Mouse (Mus musculus) stomach, postnatal 0 days (tissue): Measurements from ENCODE around the gene Smco2. TPM values are rescaled to one million over a fixed set of nuclear protein-coding genes. Genes with fewer than 3 reads are reported as not detected.
A peak's percentile ranks its signal among the peaks of the same experiment; 100 is the strongest.

Experiments
- ATAC-seq: fragments of 200-750 bp; cut with Nextera tagmentation; 2 replicates; pipeline ENCODE4 v1.8.0; 2017; ENCODE audit not compliant: low FRiP score, low TSS enrichment
- DNase-seq: peaks from one replicate; pipeline ENCODE4 v3.0.0-alpha.2; 2016; ENCODE audit warnings: low spot score
- H3K27ac ChIP-seq: fragments of 300-500 bp; sonication (generic); replicated peaks from 2 replicates; pipeline ENCODE4 v1.5.1; 2014; ENCODE audit warnings: mild to moderate bottlenecking, control low read depth
- H3K27me3 ChIP-seq: fragments of 300-500 bp; sonication (generic); 2 replicates; pipeline ENCODE4 v1.6.1; 2014; ENCODE audit warnings: low read length; ENCODE audit not compliant: control insufficient read depth, insufficient read depth
- H3K36me3 ChIP-seq: fragments of 300-500 bp; sonication (generic); 2 replicates; pipeline ENCODE4 v1.6.1; 2014; ENCODE audit warnings: low read length, mixed read lengths; ENCODE audit not compliant: control insufficient read depth, insufficient read depth
- H3K4me1 ChIP-seq: fragments of 300-500 bp; sonication (generic); replicated peaks from 2 replicates; pipeline ENCODE4 v1.6.1; 2014; ENCODE audit warnings: antibody characterized with exemption; ENCODE audit not compliant: control insufficient read depth, insufficient read depth
- H3K4me2 ChIP-seq: fragments of 300-500 bp; sonication (generic); replicated peaks from 2 replicates; pipeline ENCODE4 v1.6.1; 2014; ENCODE audit warnings: low read depth, mild to moderate bottlenecking, control low read depth, moderate library complexity
- H3K4me3 ChIP-seq: fragments of 300-500 bp; sonication (generic); 2 replicates; pipeline ENCODE4 v1.5.1; 2014; ENCODE audit warnings: low read depth, low read length, control low read depth
- H3K9ac ChIP-seq: fragments of 300-500 bp; sonication (generic); 2 replicates; pipeline ENCODE4 v1.6.1; 2014; ENCODE audit warnings: mild to moderate bottlenecking, low read length, control low read depth, mixed read lengths
- H3K9me3 ChIP-seq: fragments of 300-500 bp; sonication (generic); 2 replicates; pipeline ENCODE4 v1.6.1; 2016; ENCODE audit warnings: low read length; ENCODE audit not compliant: control insufficient read depth
- CTCF ChIP-seq: IDR thresholded peaks from 2 replicates; pipeline ENCODE4 v1.5.1; 2016; ENCODE audit warnings: antibody characterized with exemption, low read depth, mild to moderate bottlenecking, moderate library complexity
- EP300 ChIP-seq: optimal IDR thresholded peaks from 2 replicates; pipeline ENCODE3; 2016; ENCODE audit warnings: antibody characterized with exemption
- WGBS: fragments of 180-500 bp; shearing (Covaris S2); extraction: QIAGEN DNeasy Blood & Tissue Kit; methylation state at CpG from one replicate; pipeline ENCODE4 v1.1.7; 2014; 5-methylcytosine and 5-hydroxymethylcytosine counted together
- polyA plus RNA-seq: library from polyadenylated mRNA; unstranded; fragments of >200 nt; fragmentation: Nextera tagmentation; extraction: Ambion mirVana; gene quantifications from 2 replicates; pipeline ENCODE4 v1.2.1, GENCODE M21; 2015

The Smco2 gene
- polyA plus RNA-seq, 1 experiment from 2014 or later, result not detected

DNA sequence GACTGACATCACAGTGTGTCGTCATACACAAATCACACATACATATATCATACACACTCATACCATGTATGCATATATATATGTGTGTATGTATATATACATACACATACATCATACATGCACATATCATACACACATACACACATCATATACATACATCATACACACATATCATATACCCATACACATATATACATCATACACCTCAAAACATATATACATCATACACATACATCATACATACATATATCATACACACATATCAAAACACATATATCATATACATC lies 24.5 kb upstream of the Smco2 start:
- DNase-seq (no peak), ATAC-seq (no peak)
- Histone ChIP-seq H3K36me3 (no peaks in the 10 kb centered on the region), H3K4me1 (no peaks in the 10 kb centered on the region), H3K4me2 (no peak overlapping the region), H3K4me3 (no peak overlapping the region), H3K27ac (no peak overlapping the region), H3K27me3 (no peaks in the 10 kb centered on the region), H3K9ac (no peak overlapping the region), H3K9me3 (no peaks in the 10 kb centered on the region)
- 88% methylated on average over 1 of the region's 1 CpGs for WGBS
- TF ChIP-seq CTCF (no peak), EP300 (no peak)

DNA sequence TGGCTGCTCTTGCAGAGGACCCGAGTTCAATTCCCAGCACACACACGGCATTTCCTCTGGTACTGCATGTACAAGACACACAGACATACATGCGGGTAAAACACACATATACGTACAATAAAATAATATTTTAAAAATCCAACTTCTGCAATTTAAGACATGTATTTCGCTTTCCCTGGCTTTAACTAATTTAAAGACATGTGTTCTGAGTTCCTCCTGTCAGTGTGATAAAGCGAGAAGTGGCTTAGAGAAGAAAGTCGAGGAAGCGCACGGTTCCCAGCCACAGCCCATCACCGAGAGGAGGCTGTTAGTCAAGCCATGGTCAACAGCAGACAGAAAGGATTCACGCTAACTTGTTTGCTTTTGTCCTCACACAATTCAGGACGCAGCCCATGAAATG lies 18.6 kb upstream of the Smco2 start:
- Histone ChIP-seq H3K4me1 (no peaks in the 10 kb centered on the region), H3K4me3 (no peak overlapping the region), H3K9ac (no peak overlapping the region), H3K27me3 (no peaks in the 10 kb centered on the region), H3K4me2 (no peak overlapping the region), H3K36me3 (no peaks in the 10 kb centered on the region), H3K27ac (no peak overlapping the region), H3K9me3 (no peaks in the 10 kb centered on the region)
- WGBS, result 88% methylated on average over 12 of the region's 12 CpGs
- DNase-seq (no peak), ATAC-seq (no peak)
- TF ChIP-seq CTCF (no peak), EP300 (no peak)

DNA sequence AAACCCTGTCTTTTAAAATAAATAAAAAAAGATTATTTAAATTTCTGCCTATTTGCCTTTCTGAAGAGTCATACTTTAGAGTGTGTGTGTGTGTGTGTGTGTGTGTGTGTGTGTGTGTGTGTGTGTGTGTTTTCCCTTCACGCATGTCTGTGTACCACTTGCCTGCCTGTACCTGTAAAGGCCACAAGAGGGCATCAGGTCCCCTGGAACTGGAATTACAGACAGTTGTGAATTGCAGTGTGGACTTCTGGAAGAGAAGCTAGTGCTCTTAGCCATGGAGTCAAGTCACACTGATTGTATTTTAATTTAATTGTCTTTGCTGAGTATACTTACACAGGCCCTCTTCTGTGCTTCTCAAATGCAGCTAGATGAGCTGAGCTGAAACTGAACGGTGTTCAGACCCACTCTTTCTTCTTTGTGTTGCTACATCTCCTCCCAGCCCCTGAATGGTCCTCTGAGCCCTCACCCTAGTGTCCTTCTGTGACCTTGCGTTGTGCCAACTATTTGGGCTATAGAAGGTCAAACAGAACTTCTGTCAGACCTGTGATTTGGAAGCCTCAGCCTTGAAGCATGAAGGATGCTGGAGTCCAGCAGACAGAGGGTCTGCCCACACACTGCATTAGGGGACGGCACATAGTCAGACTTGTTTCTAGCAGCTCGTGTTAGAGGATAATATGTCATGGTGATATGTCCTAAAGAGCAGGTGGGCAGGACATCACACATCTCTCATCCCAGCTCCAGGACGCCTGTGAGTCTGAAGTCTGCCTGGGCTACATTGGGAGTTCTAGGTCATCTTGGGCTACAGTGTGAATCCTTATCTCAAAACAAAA lies 16.2 kb upstream of the Smco2 start:
- 73% methylated on average over 6 of the region's 6 CpGs for WGBS
- Histone ChIP-seq H3K4me1 (no peaks in the 10 kb centered on the region), H3K36me3 (no peaks in the 10 kb centered on the region), H3K27ac (no peak overlapping the region), H3K4me3 (no peak overlapping the region), H3K9ac (no peak overlapping the region), H3K4me2 (no peak overlapping the region), H3K9me3 (no peaks in the 10 kb centered on the region), H3K27me3 (no peaks in the 10 kb centered on the region)
- TF ChIP-seq CTCF, result peak; percentile 95
- TF ChIP-seq EP300, result no peak
- DNase-seq (peak; percentile 62), ATAC-seq (peak; percentile 72)

DNA sequence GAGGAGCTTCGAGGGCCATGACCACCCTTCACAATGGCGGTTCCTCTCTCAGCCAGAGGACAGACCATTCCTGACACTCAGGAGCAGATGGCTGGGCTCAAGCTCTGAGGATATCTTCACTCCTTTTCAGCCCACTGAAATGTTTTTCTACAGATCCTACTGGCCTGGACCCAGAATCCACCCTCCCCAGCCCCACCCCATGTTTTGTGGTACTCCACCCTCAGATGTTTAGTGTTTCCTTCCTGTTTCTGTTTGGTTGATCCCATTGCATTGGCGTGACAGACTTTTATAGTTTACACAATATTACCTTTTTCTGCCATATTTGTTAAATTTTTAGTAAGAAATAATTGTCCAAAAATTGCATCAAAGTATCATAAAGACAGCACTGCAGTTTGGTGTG lies 15.6 kb upstream of the Smco2 start:
- Histone ChIP-seq H3K4me3 (no peak overlapping the region), H3K4me1 (no peaks in the 10 kb centered on the region), H3K9me3 (no peaks in the 10 kb centered on the region), H3K36me3 (no peaks in the 10 kb centered on the region), H3K27ac (no peak overlapping the region), H3K4me2 (no peak overlapping the region), H3K9ac (no peak overlapping the region), H3K27me3 (no peaks in the 10 kb centered on the region)
- ATAC-seq (no peak), DNase-seq (no peak)
- TF ChIP-seq CTCF (no peak), EP300 (no peak)
- 72% methylated on average over 3 of the region's 3 CpGs for WGBS

DNA sequence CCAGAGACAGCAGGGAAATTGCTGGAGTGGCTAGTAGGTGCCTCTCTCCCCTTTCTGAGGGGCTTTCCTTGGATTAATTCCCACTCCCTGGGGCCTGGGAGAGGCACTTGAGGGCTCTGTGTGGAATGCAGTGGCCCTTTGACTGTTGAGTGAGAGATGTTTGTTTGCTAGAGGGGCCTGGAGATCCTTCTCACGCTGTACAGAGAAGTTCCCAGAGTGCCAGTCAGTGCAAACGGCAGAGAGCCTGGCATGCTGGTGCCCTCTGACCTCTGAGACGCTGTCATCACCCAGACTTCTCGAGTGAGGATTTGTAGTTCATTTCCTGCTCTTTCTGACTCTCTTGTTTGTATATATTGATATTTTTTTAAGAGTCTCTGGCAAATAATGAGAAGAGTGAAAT lies 14.1 kb upstream of the Smco2 start:
- H3K27me3 ChIP-seq, result no peaks in the 10 kb centered on the region
- ATAC-seq, result no peak
- TF ChIP-seq CTCF (no peak), EP300 (no peak)
- H3K36me3 ChIP-seq, result no peaks in the 10 kb centered on the region
- H3K9me3 ChIP-seq, result no peaks in the 10 kb centered on the region
- no peak overlapping the region for H3K4me2 ChIP-seq
- H3K4me1 ChIP-seq, result no peaks in the 10 kb centered on the region
- 18% methylated on average over 4 of the region's 4 CpGs for WGBS
- H3K9ac ChIP-seq, result no peak overlapping the region
- H3K27ac ChIP-seq, result no peak overlapping the region
- DNase-seq, result no peak
- no peak overlapping the region for H3K4me3 ChIP-seq

DNA sequence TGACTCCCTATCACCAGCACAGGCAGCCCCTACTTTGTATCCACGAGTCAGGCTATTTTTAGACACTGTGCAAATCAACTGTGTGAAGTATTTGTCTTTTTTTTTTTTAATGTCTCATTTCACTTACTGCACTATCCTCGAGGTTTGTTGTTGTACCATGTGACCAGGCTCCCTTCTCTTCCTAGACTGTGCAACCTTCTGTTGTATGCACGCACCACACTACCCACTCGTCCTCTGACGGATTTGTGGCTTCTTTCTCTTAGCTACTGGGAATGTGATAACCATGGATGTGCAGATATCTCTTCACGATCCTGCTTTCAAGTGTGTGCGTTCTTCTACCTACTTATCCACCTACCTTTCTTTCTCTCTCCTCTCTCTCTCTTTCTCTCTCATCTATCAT lies 12.6 kb upstream of the Smco2 start:
- no peaks in the 10 kb centered on the region for H3K4me1 ChIP-seq
- WGBS, result 65% methylated on average over 7 of the region's 7 CpGs
- no peak overlapping the region for H3K9ac ChIP-seq
- no peaks in the 10 kb centered on the region for H3K27me3 ChIP-seq
- H3K4me3 ChIP-seq, result no peak overlapping the region
- no peaks in the 10 kb centered on the region for H3K36me3 ChIP-seq
- no peak overlapping the region for H3K4me2 ChIP-seq
- no peak overlapping the region for H3K27ac ChIP-seq
- DNase-seq, result no peak
- no peak for TF ChIP-seq CTCF
- no peaks in the 10 kb centered on the region for H3K9me3 ChIP-seq
- no peak for ATAC-seq
